Mouse (Mus musculus): ENCODE results near the gene Map3k3.

DNA sequence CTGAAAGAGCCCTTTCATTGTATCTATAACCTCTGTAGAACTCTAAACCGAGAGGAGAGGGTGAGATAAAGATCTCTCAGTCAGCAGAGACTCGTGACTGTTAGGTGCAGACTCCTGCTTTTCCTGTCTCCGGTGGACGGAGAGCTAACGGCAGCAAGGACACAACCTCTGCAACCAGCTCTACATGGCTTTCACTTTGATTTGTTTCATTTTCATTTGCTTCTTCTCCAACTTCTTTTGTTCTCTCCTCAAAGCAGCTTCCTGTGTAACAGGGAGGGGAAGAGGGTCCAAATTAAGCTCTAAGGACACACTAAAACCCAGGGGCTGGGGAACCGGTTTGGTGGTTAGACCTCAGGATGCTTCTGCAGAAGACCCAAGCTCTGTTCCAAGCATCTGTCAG, 116.3 kb downstream of the Map3k3 start:
- TF ChIP-seq CTCF (IDR thresholded peaks at IDR 0.05) (no peak), EP300 (IDR thresholded peaks at IDR 0.05) (no peak)

Measured in lung, postnatal 0 days (tissue).